Mouse (Mus musculus) liver, embryonic 14.5 days (tissue): ENCODE data around the gene Zfp568.

ENCODE experiments used
- CTCF ChIP-seq: IDR thresholded peaks from 2 replicates; pipeline ENCODE4 v1.5.1; 2016; ENCODE audit warnings: antibody characterized with exemption, low read depth, control low read depth
- EP300 ChIP-seq: IDR thresholded peaks from 2 replicates; pipeline ENCODE4 v1.6.1; 2016; ENCODE audit warnings: antibody characterized with exemption, low read depth

DNA sequence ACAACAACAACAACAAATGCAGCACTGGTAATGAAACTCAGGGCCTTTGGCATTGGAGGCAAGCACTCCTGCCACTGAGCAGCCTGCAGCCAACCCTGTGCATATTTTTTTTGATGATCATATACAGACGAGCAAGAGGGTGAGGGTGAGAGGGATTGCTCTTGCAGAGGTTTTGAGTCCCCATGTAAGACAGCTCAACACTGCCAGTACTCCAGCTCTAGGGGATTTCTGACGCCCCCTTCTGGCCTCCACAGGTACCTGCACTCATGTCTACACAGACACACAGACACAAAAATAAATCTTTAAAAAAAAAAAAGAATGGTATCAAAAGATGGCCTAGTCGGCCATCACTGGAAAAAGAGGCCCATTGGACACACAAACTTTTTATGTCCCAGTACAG, 24.8 kb upstream of the Zfp568 start:
- 0 out of 2 replicates have a peak, but pooled peaks have one; percentile 21 for TF ChIP-seq CTCF
- TF ChIP-seq EP300: no peak
